Mouse (Mus musculus): ENCODE results near the gene Phf2. TPM values are rescaled to one million over a fixed set of nuclear protein-coding genes. Genes with fewer than 3 reads are reported as not detected.

The Phf2 gene
- polyA plus RNA-seq, 1 experiment from 2014 or later: 5.3 TPM

DNA sequence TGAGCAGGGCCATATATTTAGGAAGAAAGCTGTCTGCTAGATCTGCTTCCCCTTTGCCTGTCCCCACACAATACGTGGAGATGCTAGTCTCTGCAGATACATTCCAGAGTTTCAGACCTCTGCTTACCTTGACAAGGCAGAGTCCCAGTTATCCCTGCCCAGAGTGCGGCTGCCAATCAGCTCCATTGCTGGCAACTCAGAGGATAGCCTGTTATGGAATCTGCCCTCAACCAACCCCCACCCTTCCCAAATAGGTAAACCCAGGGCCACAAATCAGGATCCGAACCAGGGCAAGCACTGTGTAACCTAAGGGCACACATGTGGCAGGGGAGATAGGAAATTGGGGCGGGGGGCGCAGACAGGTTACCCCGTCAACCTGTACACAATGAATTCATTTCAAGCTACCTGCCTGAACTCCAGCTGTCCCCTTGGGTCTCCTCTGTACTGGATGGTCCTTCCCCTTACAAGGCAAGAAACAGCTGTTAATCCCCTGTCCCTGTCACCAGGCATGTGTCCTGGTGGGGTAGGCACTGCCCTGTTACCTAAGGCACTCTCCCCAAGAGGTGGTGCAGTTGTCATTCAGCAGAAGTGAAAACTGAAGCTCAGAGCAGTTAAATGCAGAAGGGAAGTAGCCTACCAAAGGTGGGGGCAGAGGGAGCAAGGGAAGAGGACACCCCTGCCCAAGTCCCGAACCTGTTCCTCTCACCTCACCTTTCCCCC, 1.1 kb upstream of the Phf2 start:
- no peaks in the 10 kb centered on the region for H3K9me3 ChIP-seq (replicated peaks; ENCODE audit: low read length)
- WGBS: 67% methylated on average over 7 of the region's 7 CpGs
- DNase-seq (ENCODE audit: low spot score): no peak
- no peak for ATAC-seq (replicated peaks; ENCODE audit: low FRiP score, low read depth)
- H3K27me3 ChIP-seq (ENCODE audit: insufficient read depth, low read length): no peaks in the 10 kb centered on the region
- peak overlapping the region; percentile 99 for H3K9ac ChIP-seq (ENCODE audit: low read depth, low read length)
- H3K4me3 ChIP-seq (replicated peaks; ENCODE audit: low read depth, low read length): peak overlapping the region; percentile 84
- no peak for TF ChIP-seq CTCF (IDR thresholded peaks at IDR 0.05; ENCODE audit: low read depth)
- peak overlapping the region; percentile 85 for H3K4me2 ChIP-seq (ENCODE audit: low read length)
- H3K27ac ChIP-seq: peak overlapping the region; percentile 93; the same call in 1 of the 2 replicates
- no peaks in the 10 kb centered on the region for H3K36me3 ChIP-seq (ENCODE audit: insufficient read depth, low read length)
- H3K4me1 ChIP-seq (replicated peaks; ENCODE audit: insufficient read depth, low read length): peaks cover 21% of the 10 kb centered on the region

DNA sequence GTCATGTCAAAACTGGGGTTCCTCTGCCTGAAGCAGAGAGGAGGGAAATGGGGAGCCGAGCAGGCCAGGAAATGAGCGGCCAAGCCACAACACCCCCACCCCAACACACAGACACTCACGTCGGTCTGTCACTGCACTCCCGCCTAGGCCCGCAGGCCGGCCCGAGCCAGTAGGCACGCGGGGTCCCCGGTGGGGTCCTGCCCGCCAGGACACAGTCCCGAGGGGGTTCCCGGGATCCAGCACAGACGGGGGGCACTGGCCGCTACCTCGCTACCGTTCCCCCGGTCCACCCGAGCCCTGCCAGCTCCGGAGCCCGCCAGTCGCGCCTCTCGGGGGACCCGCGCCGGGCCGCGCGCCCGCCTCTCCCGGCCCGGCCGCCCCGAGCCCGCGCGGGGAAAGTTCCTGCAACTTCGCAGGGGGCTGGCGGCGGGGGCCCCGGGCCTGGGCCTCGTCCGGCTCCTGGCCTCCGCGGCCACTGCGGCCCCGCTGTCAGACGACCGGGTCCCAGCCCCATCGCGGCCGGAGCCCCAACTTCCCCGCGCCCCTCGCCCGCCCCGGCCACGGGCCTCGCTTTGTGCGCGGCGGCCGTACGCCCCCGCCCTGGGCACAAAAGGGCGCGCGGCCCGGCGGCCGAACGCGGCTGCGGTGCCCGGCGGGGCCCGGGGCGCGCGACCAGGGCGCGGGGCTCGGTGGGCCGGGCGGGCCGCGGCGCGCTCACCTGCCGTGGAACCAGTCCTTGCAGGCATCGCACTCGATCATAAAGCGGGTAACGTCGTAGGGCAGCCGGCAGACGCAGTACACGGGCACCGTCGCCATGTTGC, 759 bp downstream of the Phf2 start:
- DNase-seq (ENCODE audit: low spot score): peak; percentile 47
- WGBS: under 1% methylated on average over 84 of the region's 102 CpGs
- Histone ChIP-seq H3K4me2 (ENCODE audit: low read length) (peak overlapping the region; percentile 85), H3K4me1 (replicated peaks; ENCODE audit: insufficient read depth, low read length) (peaks cover 21% of the 10 kb centered on the region), H3K9me3 (replicated peaks; ENCODE audit: low read length) (no peaks in the 10 kb centered on the region), H3K27me3 (ENCODE audit: insufficient read depth, low read length) (no peaks in the 10 kb centered on the region), H3K9ac (ENCODE audit: low read depth, low read length) (peak overlapping the region; percentile 99), H3K36me3 (ENCODE audit: insufficient read depth, low read length) (no peaks in the 10 kb centered on the region), H3K27ac (peak overlapping the region; percentile 93), H3K4me3 (replicated peaks; ENCODE audit: low read depth, low read length) (peak overlapping the region; percentile 95)
- peak; percentile 33 for ATAC-seq (replicated peaks; ENCODE audit: low FRiP score, low read depth)
- TF ChIP-seq CTCF (IDR thresholded peaks at IDR 0.05; ENCODE audit: low read depth): no peak

DNA sequence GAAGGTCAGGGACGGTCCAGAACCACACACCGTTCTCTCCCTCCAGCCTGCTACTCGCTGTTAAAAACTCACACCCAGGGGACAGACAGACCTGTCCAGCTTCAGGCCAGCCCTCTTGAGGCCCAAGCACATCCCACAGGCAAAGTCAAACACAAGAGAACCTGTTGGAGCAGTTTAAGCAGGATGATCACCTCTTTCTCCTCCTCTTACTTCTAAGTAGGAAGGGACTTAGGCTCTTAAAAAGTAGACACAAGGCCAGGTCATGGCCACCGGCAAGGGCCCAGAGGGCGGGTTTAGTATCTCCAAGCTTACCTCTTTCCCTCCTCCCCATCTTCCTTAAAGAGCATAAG, 1.3 kb downstream of the Phf2 start:
- peak overlapping the region; percentile 99 for H3K9ac ChIP-seq (ENCODE audit: low read depth, low read length)
- no peak for TF ChIP-seq CTCF (IDR thresholded peaks at IDR 0.05; ENCODE audit: low read depth)
- no peaks in the 10 kb centered on the region for H3K9me3 ChIP-seq (replicated peaks; ENCODE audit: low read length)
- no peaks in the 10 kb centered on the region for H3K27me3 ChIP-seq (ENCODE audit: insufficient read depth, low read length)
- H3K36me3 ChIP-seq (ENCODE audit: insufficient read depth, low read length): no peaks in the 10 kb centered on the region
- H3K4me1 ChIP-seq (replicated peaks; ENCODE audit: insufficient read depth, low read length): peaks cover 21% of the 10 kb centered on the region
- peak overlapping the region; percentile 93 for H3K27ac ChIP-seq
- H3K4me2 ChIP-seq (ENCODE audit: low read length): peak overlapping the region; percentile 85
- 0 out of 2 replicates have a peak, but pooled peaks have one; percentile 14 for ATAC-seq (replicated peaks; ENCODE audit: low FRiP score, low read depth)
- 7% methylated on average over 5 of the region's 5 CpGs for WGBS
- H3K4me3 ChIP-seq (replicated peaks; ENCODE audit: low read depth, low read length): peak overlapping the region; percentile 95
- DNase-seq (ENCODE audit: low spot score): no peak

DNA sequence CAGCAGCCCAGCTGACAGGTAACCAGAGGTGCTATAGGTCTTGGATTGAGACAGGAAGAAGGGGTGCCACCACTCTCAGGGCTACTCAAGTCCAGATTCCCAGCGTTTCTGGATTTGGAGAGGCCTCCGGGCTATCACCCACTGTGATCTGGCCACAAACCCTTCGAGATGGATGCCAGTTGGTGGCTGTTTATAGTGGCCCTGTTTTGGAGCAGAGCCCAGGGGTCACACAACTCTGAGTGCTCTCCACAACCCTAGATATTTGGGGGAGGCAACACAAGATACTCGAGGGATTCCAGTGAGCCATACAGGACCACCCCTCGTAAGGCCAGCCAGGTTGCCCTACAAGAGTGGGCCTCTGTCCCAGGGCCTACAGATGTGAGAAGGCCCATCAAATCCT, 1.8 kb downstream of the Phf2 start:
- 20% methylated on average over 5 of the region's 5 CpGs for WGBS

DNA sequence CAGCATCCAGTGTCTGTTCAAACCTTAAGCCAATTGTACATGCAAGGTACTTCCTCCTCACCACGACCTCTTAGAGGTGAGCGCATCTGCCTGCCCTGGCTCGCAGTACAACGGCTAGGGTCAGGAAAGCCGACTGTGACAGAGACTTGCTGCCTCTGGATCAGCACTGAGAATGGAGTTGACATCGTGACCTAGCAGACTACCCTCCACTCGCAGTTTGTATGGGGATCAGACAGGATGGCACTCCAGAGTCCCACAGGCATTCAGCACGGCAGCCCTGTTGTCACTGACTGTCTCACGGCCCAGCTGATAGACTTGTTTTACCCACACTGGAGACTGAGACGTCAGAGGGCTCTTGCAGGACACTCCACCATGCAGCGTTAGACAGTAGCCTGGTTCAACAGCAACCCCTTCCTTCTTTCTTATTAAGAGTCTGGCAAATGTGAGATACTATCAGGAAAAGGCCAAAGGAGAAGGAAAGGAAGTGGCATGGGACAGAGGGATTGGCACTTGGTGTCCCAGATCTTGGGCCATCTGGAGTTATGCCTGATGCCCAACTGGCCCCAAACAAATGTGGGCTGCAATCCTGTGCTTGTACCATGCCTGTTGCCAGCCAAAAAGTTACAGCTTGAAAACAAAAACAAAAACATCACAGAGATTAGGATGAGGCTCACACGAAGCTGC, 6.1 kb downstream of the Phf2 start:
- 73% methylated on average over 12 of the region's 12 CpGs for WGBS
- no peak overlapping the region for H3K27ac ChIP-seq
- H3K9ac ChIP-seq (ENCODE audit: low read depth, low read length): no peak overlapping the region
- no peaks in the 10 kb centered on the region for H3K9me3 ChIP-seq (replicated peaks; ENCODE audit: low read length)
- no peaks in the 10 kb centered on the region for H3K27me3 ChIP-seq (ENCODE audit: insufficient read depth, low read length)
- ATAC-seq (replicated peaks; ENCODE audit: low FRiP score, low read depth): no peak
- no peak overlapping the region for H3K4me2 ChIP-seq (ENCODE audit: low read length)
- DNase-seq (ENCODE audit: low spot score): no peak
- no peaks in the 10 kb centered on the region for H3K36me3 ChIP-seq (ENCODE audit: insufficient read depth, low read length)
- TF ChIP-seq CTCF (IDR thresholded peaks at IDR 0.05; ENCODE audit: low read depth): no peak
- peaks cover 12% of the 10 kb centered on the region for H3K4me1 ChIP-seq (replicated peaks; ENCODE audit: insufficient read depth, low read length)
- no peak overlapping the region for H3K4me3 ChIP-seq (replicated peaks; ENCODE audit: low read depth, low read length)

More for the DNA sequence above, 1.8 kb downstream of the Phf2 start:
- H3K4me3 ChIP-seq (replicated peaks; ENCODE audit: low read depth, low read length): peak overlapping the region; percentile 95
- no peak for TF ChIP-seq CTCF (IDR thresholded peaks at IDR 0.05; ENCODE audit: low read depth)
- H3K4me2 ChIP-seq (ENCODE audit: low read length): peak overlapping the region; percentile 85
- H3K27ac ChIP-seq: 0 out of 2 replicates have a peak overlapping the region, but pooled peaks have one; percentile 93
- ATAC-seq (replicated peaks; ENCODE audit: low FRiP score, low read depth): no peak
- peak overlapping the region; percentile 99 for H3K9ac ChIP-seq (ENCODE audit: low read depth, low read length)
- H3K36me3 ChIP-seq (ENCODE audit: insufficient read depth, low read length): no peaks in the 10 kb centered on the region
- no peak for DNase-seq (ENCODE audit: low spot score)
- no peaks in the 10 kb centered on the region for H3K27me3 ChIP-seq (ENCODE audit: insufficient read depth, low read length)
- peaks cover 21% of the 10 kb centered on the region for H3K4me1 ChIP-seq (replicated peaks; ENCODE audit: insufficient read depth, low read length)
- no peaks in the 10 kb centered on the region for H3K9me3 ChIP-seq (replicated peaks; ENCODE audit: low read length)

DNA sequence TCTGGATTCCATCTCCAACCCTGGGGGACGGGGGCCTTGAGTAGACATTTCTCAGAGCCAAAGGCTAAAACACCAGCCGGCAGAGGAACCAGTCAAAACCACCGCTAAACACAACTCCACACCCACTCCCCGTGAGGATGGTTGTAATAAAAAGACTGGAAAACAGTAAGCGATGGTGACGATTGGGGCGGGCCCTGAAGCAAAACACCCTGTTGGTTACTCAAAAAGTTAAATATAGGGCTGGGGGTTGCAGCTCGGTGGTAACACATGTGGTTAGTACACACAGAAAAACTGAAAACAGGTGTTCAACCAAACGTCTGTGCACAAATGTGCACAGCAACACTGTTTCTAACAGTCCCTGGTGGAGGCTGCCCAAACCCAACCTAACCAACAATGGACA, 7.4 kb downstream of the Phf2 start:
- no peak for ATAC-seq (replicated peaks; ENCODE audit: low FRiP score, low read depth)
- no peaks in the 10 kb centered on the region for H3K27me3 ChIP-seq (ENCODE audit: insufficient read depth, low read length)
- H3K4me3 ChIP-seq (replicated peaks; ENCODE audit: low read depth, low read length): no peak overlapping the region
- no peak for TF ChIP-seq CTCF (IDR thresholded peaks at IDR 0.05; ENCODE audit: low read depth)
- H3K9me3 ChIP-seq (replicated peaks; ENCODE audit: low read length): no peaks in the 10 kb centered on the region
- no peaks in the 10 kb centered on the region for H3K36me3 ChIP-seq (ENCODE audit: insufficient read depth, low read length)
- peaks cover 1% of the 10 kb centered on the region for H3K4me1 ChIP-seq (replicated peaks; ENCODE audit: insufficient read depth, low read length)
- H3K4me2 ChIP-seq (ENCODE audit: low read length): no peak overlapping the region
- WGBS: 64% methylated on average over 9 of the region's 9 CpGs
- H3K27ac ChIP-seq: no peak overlapping the region
- no peak for DNase-seq (ENCODE audit: low spot score)
- no peak overlapping the region for H3K9ac ChIP-seq (ENCODE audit: low read depth, low read length)

Measured in kidney, postnatal 0 days (tissue).